Mouse (Mus musculus) neural tube, embryonic 10.5 days (tissue): Measurements from ENCODE around the gene Ppard.
"Not testable (repeated sequence)": the region's sequence is repeated elsewhere in the genome, so short reads cannot be mapped to it uniquely, and the experiment has no call there.

Experiments
- DNase-seq: peaks from one replicate; pipeline ENCODE4 v3.0.0-alpha.2; 2017; ENCODE audit warnings: low spot score; ENCODE audit errors: extremely low spot score

The Ppard gene

DNA sequence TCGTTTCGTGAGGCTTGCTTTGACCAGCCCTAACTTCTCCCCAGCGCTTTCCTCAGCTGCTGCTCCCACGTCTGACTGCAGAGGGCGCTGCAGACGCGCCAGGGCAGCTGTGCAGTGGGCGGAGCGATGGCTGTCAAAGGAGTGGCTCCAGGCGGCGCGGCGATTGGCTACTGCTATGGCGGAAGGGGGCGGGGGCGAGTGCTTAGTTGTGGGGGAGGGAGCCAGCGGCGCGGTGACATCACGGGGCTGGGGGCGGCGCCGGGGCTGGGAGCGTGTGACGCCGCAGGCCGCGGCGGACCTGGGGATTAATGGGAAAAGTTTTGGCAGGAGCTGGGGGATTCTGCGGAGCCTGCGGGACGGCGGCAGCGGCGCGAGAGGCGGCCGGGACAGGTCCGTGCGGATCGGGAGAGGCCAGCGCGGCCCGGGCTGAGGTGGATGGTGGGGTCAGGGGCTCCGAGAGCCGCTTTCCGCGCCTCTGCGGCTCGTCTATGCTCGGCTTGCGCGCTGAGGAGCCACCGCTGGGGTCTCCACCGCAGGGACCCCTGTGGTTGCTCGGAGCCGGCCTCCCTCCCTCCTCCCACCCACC, at the start of gene Ppard:
Ppard (plus strand) TSS at position 226 of the 586 bp plus-strand sequence.
- DNase-seq, result peak; percentile 100

DNA sequence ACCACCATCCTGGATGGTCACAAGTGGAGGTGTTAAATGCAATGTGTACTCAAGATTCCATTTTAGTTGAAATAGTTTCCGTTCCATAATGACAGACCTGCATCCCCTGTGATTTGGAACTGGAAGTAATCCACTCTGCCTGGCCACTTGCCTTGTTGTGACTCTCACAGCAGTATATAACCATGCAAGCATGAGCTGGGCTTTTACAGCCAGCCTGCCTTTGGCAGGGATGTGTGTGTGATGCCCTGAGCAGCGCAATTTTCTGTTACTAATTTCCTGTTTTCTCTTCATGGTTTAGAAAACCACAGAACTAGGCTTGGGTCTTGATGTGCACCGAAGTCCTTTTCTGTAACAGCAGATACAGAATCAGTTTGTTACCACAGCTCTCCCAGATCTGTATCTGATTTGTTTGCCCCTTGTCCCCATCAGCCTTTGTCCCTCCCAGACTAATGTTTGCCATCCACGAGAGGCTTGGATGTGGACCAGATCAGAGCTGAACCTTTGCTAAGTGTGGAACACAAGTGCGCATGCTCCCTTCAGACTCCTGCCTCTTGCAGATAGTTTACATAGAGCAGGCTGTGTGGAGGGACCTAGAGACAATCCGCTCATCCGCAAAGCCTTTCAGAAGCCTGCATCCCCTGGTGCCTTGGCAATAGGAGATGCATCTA, 47.4 kb upstream of the Ppard start:
- no peak for DNase-seq

DNA sequence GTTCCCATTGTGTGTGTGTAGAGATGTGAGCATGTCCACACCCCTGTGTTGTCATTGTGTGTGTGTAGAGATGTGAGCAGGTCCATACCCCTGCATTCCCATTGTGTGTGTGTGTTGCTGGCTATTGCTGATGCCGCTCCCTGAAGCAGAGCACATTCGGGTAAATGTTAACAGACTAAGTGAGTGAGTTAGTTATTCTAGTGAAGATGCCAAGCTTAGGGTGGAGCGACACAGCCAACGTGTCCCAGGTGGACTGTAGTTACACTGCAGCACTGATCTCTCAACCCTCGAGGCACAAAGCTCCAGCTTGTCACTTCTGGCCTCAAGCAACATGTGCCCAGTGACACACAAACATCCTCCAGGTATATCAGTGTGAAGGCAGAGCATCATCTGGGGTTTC, 44.2 kb upstream of the Ppard start:
- DNase-seq, result no peak

GRCm38 (mm10) chr17:28192754-28193153, 39.7 kb upstream of the Ppard start:
- DNase-seq, result no peak

- no peak for DNase-seq
Observed at GRCm38 (mm10) chr17:28193559-28193958, 38.9 kb upstream of the Ppard start.

GRCm38 (mm10) chr17:28195033-28195432, 37.5 kb upstream of the Ppard start:
- DNase-seq, result no peak

DNA sequence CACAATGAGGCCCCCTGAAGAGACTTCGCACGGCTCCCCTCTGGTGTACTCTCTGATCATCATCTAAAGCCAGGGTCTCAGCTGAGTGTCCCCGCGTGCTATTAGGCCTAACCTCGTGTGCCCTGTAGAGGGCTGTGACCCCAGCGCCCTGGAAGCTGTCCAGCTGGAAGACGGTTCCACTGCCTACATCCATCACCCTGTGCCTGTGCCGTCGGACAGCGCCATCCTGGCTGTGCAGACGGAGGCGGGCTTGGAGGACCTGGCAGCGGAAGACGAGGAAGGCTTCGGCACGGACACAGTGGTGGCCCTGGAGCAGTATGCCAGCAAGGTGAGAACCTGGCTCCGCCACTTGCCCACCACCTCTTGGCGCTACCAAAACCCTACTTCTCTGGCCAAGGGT, 34.9 kb upstream of the Ppard start:
- peak; percentile 31 for DNase-seq

DNA sequence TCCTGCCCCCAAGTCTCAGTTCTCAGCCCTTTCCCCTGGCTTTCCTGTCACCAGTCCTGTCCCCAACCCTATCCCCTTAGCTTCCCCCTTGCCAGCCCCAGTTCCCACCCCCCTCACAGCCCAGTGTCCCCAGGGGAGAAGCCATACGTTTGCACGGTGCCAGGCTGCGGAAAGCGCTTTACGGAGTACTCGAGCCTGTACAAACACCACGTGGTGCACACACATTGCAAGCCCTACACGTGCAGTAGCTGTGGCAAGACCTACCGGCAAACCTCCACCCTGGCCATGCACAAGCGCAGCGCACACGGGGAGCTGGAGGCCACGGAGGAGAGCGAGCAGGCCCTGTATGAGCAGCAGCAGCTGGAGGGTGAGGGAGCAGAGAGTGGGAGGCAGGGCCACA, 30.5 kb upstream of the Ppard start:
- DNase-seq, result no peak

DNA sequence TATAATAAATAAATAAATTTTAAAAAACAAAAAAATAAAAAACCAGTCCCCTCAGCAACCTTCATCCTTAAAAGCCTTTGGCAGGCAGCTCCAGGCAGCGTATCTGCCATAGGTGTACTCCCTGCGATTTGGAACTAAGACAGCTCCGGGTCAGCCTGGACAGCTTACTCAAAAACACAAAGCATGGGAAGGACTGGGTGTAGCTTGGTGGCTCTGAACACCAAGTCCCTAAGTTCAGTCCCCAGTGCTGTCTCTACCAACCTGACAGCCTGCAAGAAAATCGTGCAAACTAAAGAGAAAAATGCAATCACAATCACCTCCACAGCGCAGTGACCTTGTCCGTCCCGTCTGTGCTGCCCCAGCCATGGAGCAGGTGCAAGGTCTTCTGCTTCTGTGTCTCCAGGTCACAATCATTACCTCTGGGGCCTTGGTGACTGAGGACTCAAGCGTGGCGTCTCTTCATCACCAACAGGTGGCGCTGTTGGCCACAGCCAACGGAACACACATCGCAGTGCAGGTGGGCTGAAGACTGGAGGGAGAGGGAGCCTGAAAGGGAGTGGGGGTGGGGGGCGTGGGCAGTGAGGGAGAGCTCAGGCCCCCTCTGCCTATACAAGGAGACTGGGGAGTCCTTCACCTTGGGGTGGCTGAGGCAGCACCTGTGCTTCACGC, 28.3 kb upstream of the Ppard start:
- peak; percentile 57 for DNase-seq

- DNase-seq, result no peak
Observed at GRCm38 (mm10) chr17:28205443-28205842, 27.1 kb upstream of the Ppard start.

GRCm38 (mm10) chr17:28207092-28207491, 25.4 kb upstream of the Ppard start:
- no peak for DNase-seq

DNA sequence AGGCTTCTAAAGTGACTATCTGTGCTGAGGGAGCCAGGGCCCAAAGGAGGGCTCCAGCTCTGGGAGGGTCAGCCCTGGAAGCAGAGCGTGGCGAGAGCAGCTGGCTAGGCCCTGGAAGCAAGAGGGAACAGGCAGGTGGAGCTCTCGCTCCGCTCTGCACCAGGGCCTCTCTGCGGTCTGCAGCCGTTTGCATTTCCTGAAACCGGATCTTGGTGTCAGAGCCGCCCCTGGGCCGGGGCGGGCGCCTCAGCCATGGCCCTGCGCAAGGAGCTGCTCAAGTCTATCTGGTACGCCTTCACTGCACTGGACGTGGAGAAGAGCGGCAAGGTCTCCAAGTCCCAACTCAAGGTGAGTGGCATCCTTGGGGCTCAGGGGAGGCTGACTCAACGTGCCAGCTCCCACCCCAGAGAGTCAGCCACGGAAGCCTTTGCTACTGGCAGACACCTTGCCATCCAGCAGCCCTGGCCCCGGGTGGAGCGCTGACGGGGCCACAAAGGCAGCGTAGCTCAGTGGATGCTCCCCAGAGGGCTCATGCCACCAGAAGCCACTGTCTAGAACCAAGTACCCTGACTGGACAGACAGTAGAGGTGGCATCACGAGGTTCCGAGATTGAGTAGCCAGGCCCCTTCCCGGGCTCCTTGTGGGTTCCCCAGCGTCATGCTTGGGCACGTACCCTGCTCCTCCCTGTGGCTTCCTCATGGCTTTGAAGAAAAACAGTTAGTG, 24.7 kb upstream of the Ppard start, which contains the start of gene Def6:
Def6 (plus strand) TSS at position 188 of the 723 bp plus-strand sequence.
- DNase-seq, result peak; percentile 69

GRCm38 (mm10) chr17:28208314-28208612, 24.2 kb upstream of the Ppard start:
- DNase-seq, result no peak

- DNase-seq, result no peak
Observed at GRCm38 (mm10) chr17:28209457-28210110, 22.9 kb upstream of the Ppard start.

DNA sequence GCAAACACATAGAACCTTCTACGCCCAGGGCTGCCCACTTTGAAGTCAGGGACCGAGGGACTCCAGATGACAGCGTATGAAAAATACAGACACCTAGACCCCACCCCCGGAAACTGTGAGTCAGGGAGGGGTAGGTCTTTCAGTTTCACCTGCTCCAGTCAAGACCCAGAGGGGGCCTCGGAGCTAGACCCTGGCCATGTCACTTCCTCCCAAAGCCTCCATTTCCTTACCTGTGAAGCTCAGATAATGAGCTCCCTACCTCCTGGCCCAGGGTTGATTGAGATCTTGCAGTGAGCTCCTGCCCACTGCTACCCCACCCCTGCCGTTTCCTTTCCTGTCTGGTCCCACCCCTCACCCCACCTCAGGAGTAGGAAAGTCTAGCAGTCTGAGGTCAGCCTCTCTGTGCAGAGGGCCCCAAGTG, 20.6 kb upstream of the Ppard start:
- no peak for DNase-seq

DNA sequence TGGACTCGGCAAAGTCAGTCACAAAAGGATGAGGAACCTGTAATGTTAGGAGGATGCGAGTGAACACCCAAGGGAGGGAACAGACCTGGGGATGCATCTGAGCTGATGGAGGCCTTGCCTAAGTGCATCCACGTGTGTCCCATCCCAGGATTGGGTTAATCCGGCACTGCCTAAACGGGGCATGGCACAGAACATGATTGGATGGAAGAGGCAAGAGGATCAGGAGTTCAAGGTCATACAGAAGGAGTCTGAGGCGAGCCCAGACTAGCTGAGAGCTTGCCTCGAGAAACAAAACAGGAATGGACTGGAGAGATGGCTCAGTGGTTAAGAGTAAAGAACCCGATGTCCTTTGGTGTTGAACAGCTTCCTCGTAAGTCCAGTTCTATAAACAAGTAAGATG, 20.1 kb upstream of the Ppard start:
- DNase-seq, result no peak

GRCm38 (mm10) chr17:28213236-28213635, 19.3 kb upstream of the Ppard start:
- peak; percentile 34 for DNase-seq

- DNase-seq, result no peak
Observed at GRCm38 (mm10) chr17:28216791-28217190, 15.7 kb upstream of the Ppard start.

GRCm38 (mm10) chr17:28217721-28218649, 14.5 kb upstream of the Ppard start:
- peak; percentile 35 for DNase-seq

GRCm38 (mm10) chr17:28222463-28222862, 10.0 kb upstream of the Ppard start:
- not testable (repeated sequence) for DNase-seq
